Mouse (Mus musculus) intestine, embryonic 15.5 days (tissue): ENCODE results near the gene Smyd3. TPM values are rescaled to one million over a fixed set of nuclear protein-coding genes. Genes with fewer than 3 reads are reported as not detected.

Experiments used
- ATAC-seq: fragments of 200-750 bp; cut with Nextera tagmentation; 2 replicates; pipeline ENCODE4 v1.8.0; 2017; ENCODE audit warnings: moderate TSS enrichment, moderate library complexity
- H3K27ac ChIP-seq: fragments of 300-500 bp; sonication (generic); 2 replicates; pipeline ENCODE4 v1.5.1; 2015; ENCODE audit warnings: mild to moderate bottlenecking, inconsistent platforms
- H3K27me3 ChIP-seq: fragments of 300-500 bp; sonication (generic); replicated peaks from 2 replicates; pipeline ENCODE4 v1.6.1; 2015; ENCODE audit warnings: inconsistent platforms
- H3K36me3 ChIP-seq: fragments of 300-500 bp; sonication (generic); 2 replicates; pipeline ENCODE4 v1.6.1; 2015; ENCODE audit warnings: inconsistent platforms
- H3K4me1 ChIP-seq: fragments of 300-500 bp; sonication (generic); replicated peaks from 2 replicates; pipeline ENCODE4 v1.6.1; 2015; ENCODE audit warnings: inconsistent platforms
- H3K4me2 ChIP-seq: fragments of 300-500 bp; sonication (generic); replicated peaks from 2 replicates; pipeline ENCODE4 v1.6.1; 2015; ENCODE audit warnings: mild to moderate bottlenecking, inconsistent platforms
- H3K4me3 ChIP-seq: fragments of 300-500 bp; sonication (generic); replicated peaks from 2 replicates; pipeline ENCODE4 v1.5.1; 2015; ENCODE audit warnings: inconsistent platforms
- H3K9ac ChIP-seq: fragments of 300-500 bp; sonication (generic); 2 replicates; pipeline ENCODE4 v1.6.1; 2015; ENCODE audit warnings: inconsistent platforms
- H3K9me3 ChIP-seq: fragments of 300-500 bp; sonication (generic); 2 replicates; pipeline ENCODE4 v1.6.1; 2016; ENCODE audit warnings: inconsistent platforms
- WGBS: fragments of 180-500 bp; shearing (Covaris S2); methylation state at CpG from one replicate; pipeline ENCODE4 v1.1.7; 2015; 5-methylcytosine and 5-hydroxymethylcytosine counted together
- polyA plus RNA-seq: library from polyadenylated mRNA; unstranded; fragments of >200 nt; fragmentation: Nextera tagmentation; extraction: Ambion mirVana; gene quantifications from 2 replicates; pipeline ENCODE4 v1.2.1, GENCODE M21; 2015

Smyd3 gene
- polyA plus RNA-seq, 1 experiment from 2014 or later, result 18.1 TPM

GRCm38 (mm10) chr1:179065294-179065601 lies 452.6 kb downstream of the Smyd3 start:
- Histone ChIP-seq H3K36me3 (no peaks in the 10 kb centered on the region), H3K9me3 (no peaks in the 10 kb centered on the region), H3K27me3 (no peaks in the 10 kb centered on the region), H3K27ac (no peak overlapping the region), H3K4me1 (peaks cover 19% of the 10 kb centered on the region; the same call in 1 of the 2 replicates), H3K9ac (no peak overlapping the region), H3K4me2 (no peak overlapping the region), H3K4me3 (no peak overlapping the region)
- no peak for ATAC-seq
- 69% methylated on average over 2 of the region's 2 CpGs for WGBS

GRCm38 (mm10) chr1:179064601-179065293 lies 453.1 kb downstream of the Smyd3 start:
- ATAC-seq, result no peak
- Histone ChIP-seq H3K27ac (no peak overlapping the region), H3K27me3 (no peaks in the 10 kb centered on the region), H3K9ac (no peak overlapping the region), H3K9me3 (no peaks in the 10 kb centered on the region), H3K4me1 (peaks cover 24% of the 10 kb centered on the region), H3K36me3 (no peaks in the 10 kb centered on the region), H3K4me2 (no peak overlapping the region), H3K4me3 (no peak overlapping the region)
- 57% methylated on average over 14 of the region's 14 CpGs for WGBS

- Histone ChIP-seq H3K36me3 (no peaks in the 10 kb centered on the region), H3K4me2 (no peak overlapping the region), H3K27ac (peak overlapping the region; percentile 77; the same call in 1 of the 2 replicates), H3K27me3 (no peaks in the 10 kb centered on the region), H3K9ac (no peak overlapping the region), H3K4me1 (peaks cover 29% of the 10 kb centered on the region), H3K9me3 (no peaks in the 10 kb centered on the region), H3K4me3 (no peak overlapping the region)
- peak; percentile 82 for ATAC-seq
- 13% methylated on average over 9 of the region's 9 CpGs for WGBS
These were observed 456.1 kb downstream of the Smyd3 start for GRCm38 (mm10) chr1:179061759-179062168.

- no peaks in the 10 kb centered on the region for H3K27me3 ChIP-seq
- no peaks in the 10 kb centered on the region for H3K9me3 ChIP-seq
- no peak overlapping the region for H3K4me2 ChIP-seq
- no peaks in the 10 kb centered on the region for H3K36me3 ChIP-seq
- peaks cover 29% of the 10 kb centered on the region for H3K4me1 ChIP-seq
- 63% methylated on average over 4 of the region's 4 CpGs for WGBS
- H3K4me3 ChIP-seq, result no peak overlapping the region
- ATAC-seq, result no peak
- H3K27ac ChIP-seq, result peak overlapping the region; percentile 77
- no peak overlapping the region for H3K9ac ChIP-seq
These were observed 456.8 kb downstream of the Smyd3 start for GRCm38 (mm10) chr1:179061053-179061452.

GRCm38 (mm10) chr1:179060113-179060955 lies 457.5 kb downstream of the Smyd3 start:
- no peak overlapping the region; the same call in 1 of the 2 replicates for H3K9ac ChIP-seq
- H3K9me3 ChIP-seq, result no peaks in the 10 kb centered on the region
- H3K4me2 ChIP-seq, result peak overlapping the region; percentile 30
- peaks cover 29% of the 10 kb centered on the region for H3K4me1 ChIP-seq
- H3K27ac ChIP-seq, result peak overlapping the region; percentile 77
- H3K4me3 ChIP-seq, result no peak overlapping the region
- 30% methylated on average over 18 of the region's 18 CpGs for whole genome bisulfite sequencing
- ATAC-seq, result peak; percentile 56; the same call in 1 of the 2 replicates
- H3K27me3 ChIP-seq, result no peaks in the 10 kb centered on the region
- no peaks in the 10 kb centered on the region for H3K36me3 ChIP-seq

GRCm38 (mm10) chr1:179059286-179060112 lies 458.3 kb downstream of the Smyd3 start:
- H3K9ac ChIP-seq, result no peak overlapping the region
- WGBS, result 54% methylated on average over 15 of the region's 15 CpGs
- H3K27ac ChIP-seq, result peak overlapping the region; percentile 77
- no peaks in the 10 kb centered on the region for H3K27me3 ChIP-seq
- H3K4me2 ChIP-seq, result peak overlapping the region; percentile 30; the same call in 1 of the 2 replicates
- no peaks in the 10 kb centered on the region for H3K36me3 ChIP-seq
- H3K4me3 ChIP-seq, result no peak overlapping the region
- peaks cover 30% of the 10 kb centered on the region for H3K4me1 ChIP-seq
- no peak for ATAC-seq
- no peaks in the 10 kb centered on the region for H3K9me3 ChIP-seq

GRCm38 (mm10) chr1:179058675-179059074 lies 459.2 kb downstream of the Smyd3 start:
- H3K27ac ChIP-seq, result no peak overlapping the region
- no peak overlapping the region for H3K9ac ChIP-seq
- no peaks in the 10 kb centered on the region for H3K9me3 ChIP-seq
- 87% methylated on average over 4 of the region's 4 CpGs for WGBS
- no peak overlapping the region for H3K4me3 ChIP-seq
- ATAC-seq, result no peak
- peaks cover 32% of the 10 kb centered on the region for H3K4me1 ChIP-seq
- H3K36me3 ChIP-seq, result no peaks in the 10 kb centered on the region
- no peak overlapping the region for H3K4me2 ChIP-seq
- H3K27me3 ChIP-seq, result no peaks in the 10 kb centered on the region

GRCm38 (mm10) chr1:179055760-179056159 lies 462.1 kb downstream of the Smyd3 start:
- Histone ChIP-seq H3K9ac (no peak overlapping the region), H3K36me3 (no peaks in the 10 kb centered on the region), H3K27ac (no peak overlapping the region), H3K4me3 (no peak overlapping the region), H3K9me3 (no peaks in the 10 kb centered on the region), H3K4me2 (no peak overlapping the region), H3K4me1 (peaks cover 18% of the 10 kb centered on the region), H3K27me3 (no peaks in the 10 kb centered on the region)
- WGBS, result 55% methylated on average over 3 of the region's 3 CpGs
- ATAC-seq, result no peak

- no peaks in the 10 kb centered on the region for H3K9me3 ChIP-seq
- H3K4me2 ChIP-seq, result no peak overlapping the region
- H3K36me3 ChIP-seq, result no peaks in the 10 kb centered on the region
- ATAC-seq, result no peak; the same call in 1 of the 2 replicates
- H3K4me1 ChIP-seq, result peaks cover 6% of the 10 kb centered on the region; the same call in 1 of the 2 replicates
- 51% methylated on average over 7 of the region's 7 CpGs for WGBS
- H3K27ac ChIP-seq, result no peak overlapping the region
- no peak overlapping the region for H3K9ac ChIP-seq
- no peak overlapping the region for H3K4me3 ChIP-seq
- no peaks in the 10 kb centered on the region for H3K27me3 ChIP-seq
These were observed 463.3 kb downstream of the Smyd3 start for GRCm38 (mm10) chr1:179054385-179055116.

- Histone ChIP-seq H3K9me3 (no peaks in the 10 kb centered on the region), H3K27ac (no peak overlapping the region), H3K4me3 (no peak overlapping the region), H3K4me2 (no peak overlapping the region), H3K9ac (no peak overlapping the region), H3K4me1 (0 out of 2 replicates have a peak, but pooled peaks cover 4% of the 10 kb centered on the region), H3K27me3 (no peaks in the 10 kb centered on the region), H3K36me3 (no peaks in the 10 kb centered on the region)
- WGBS, result 95% methylated on average over 6 of the region's 6 CpGs
- no peak for ATAC-seq
These were observed 465.2 kb downstream of the Smyd3 start for GRCm38 (mm10) chr1:179052545-179053180.

GRCm38 (mm10) chr1:179047931-179048596 lies 469.8 kb downstream of the Smyd3 start:
- no peak overlapping the region for H3K27ac ChIP-seq
- no peaks in the 10 kb centered on the region for H3K36me3 ChIP-seq
- WGBS, result 90% methylated on average over 13 of the region's 13 CpGs
- H3K4me2 ChIP-seq, result no peak overlapping the region
- peaks cover 3% of the 10 kb centered on the region; the same call in 1 of the 2 replicates for H3K4me1 ChIP-seq
- ATAC-seq, result peak; percentile 48; the same call in 1 of the 2 replicates
- H3K9me3 ChIP-seq, result no peaks in the 10 kb centered on the region
- H3K27me3 ChIP-seq, result no peaks in the 10 kb centered on the region
- no peak overlapping the region for H3K9ac ChIP-seq
- no peak overlapping the region for H3K4me3 ChIP-seq
